Mouse (Mus musculus): ENCODE results near the gene Morn1.

GRCm38 (mm10) chr4:155138451-155138850, 52.1 kb downstream of the Morn1 start:
- no peak for TF ChIP-seq CTCF (IDR thresholded peaks at IDR 0.05; ENCODE audit: insufficient read depth, low read length)
- no peak for TF ChIP-seq POLR2A (IDR thresholded peaks at IDR 0.05; ENCODE audit: borderline replicate concordance, extremely low read depth, low read depth, low read length)

Measured in lung, adult 2 months (tissue).